Mouse (Mus musculus): ENCODE data around the gene Cyp3a59. TPM values are rescaled to one million over a fixed set of nuclear protein-coding genes. Genes with fewer than 3 reads are reported as not detected.
"Not testable (repeated sequence)": the region's sequence is repeated elsewhere in the genome, so short reads cannot be mapped to it uniquely, and the experiment has no call there.

The Cyp3a59 gene
- not detected in 2 replicates for polyA plus RNA-seq (2015; fragmentation: Nextera tagmentation; extraction: Ambion mirVana)

GRCm38 (mm10) chr5:146078945-146079344 lies at the start of gene Cyp3a59:
Gene Cyp3a59, plus strand, starts transcription at chr5:146079257.
- ATAC-seq (ENCODE audit: insufficient number of reproducible peaks, insufficient read depth, low FRiP score, low TSS enrichment, low read depth); H3K36me3 ChIP-seq; H3K27ac ChIP-seq; H3K27me3 ChIP-seq; H3K9ac ChIP-seq; H3K4me3 ChIP-seq; H3K9me3 ChIP-seq; H3K4me1 ChIP-seq; H3K4me2 ChIP-seq: not testable (repeated sequence)

- Histone ChIP-seq H3K36me3 (no peaks in the 10 kb centered on the region), H3K4me1 (no peaks in the 10 kb centered on the region), H3K27me3 (no peaks in the 10 kb centered on the region), H3K4me3 (no peak overlapping the region), H3K9me3 (peaks cover 25% of the 10 kb centered on the region), H3K27ac (no peak overlapping the region), H3K4me2 (no peak overlapping the region), H3K9ac (no peak overlapping the region)
- no peak for ATAC-seq (ENCODE audit: insufficient number of reproducible peaks, insufficient read depth, low FRiP score, low TSS enrichment, low read depth)
- WGBS = 48% methylated on average over 1 of the region's 1 CpGs
Measured at GRCm38 (mm10) chr5:146070099-146070498, 9.0 kb upstream of the Cyp3a59 start.

- no peak overlapping the region for H3K27ac ChIP-seq
- no peak overlapping the region for H3K9ac ChIP-seq
- H3K9me3 ChIP-seq = 0 out of 2 replicates have a peak, but pooled peaks cover 9% of the 10 kb centered on the region
- H3K4me3 ChIP-seq = no peak overlapping the region
- H3K4me1 ChIP-seq = no peaks in the 10 kb centered on the region
- no peaks in the 10 kb centered on the region for H3K36me3 ChIP-seq
- H3K27me3 ChIP-seq = no peaks in the 10 kb centered on the region
- no peak overlapping the region for H3K4me2 ChIP-seq
- 42% methylated on average over 2 of the region's 2 CpGs for WGBS
- ATAC-seq (ENCODE audit: insufficient number of reproducible peaks, insufficient read depth, low FRiP score, low TSS enrichment, low read depth) = no peak
Measured at GRCm38 (mm10) chr5:146147903-146148302, 68.8 kb downstream of the Cyp3a59 start.

GRCm38 (mm10) chr5:146150454-146150853 lies 71.4 kb downstream of the Cyp3a59 start:
- ATAC-seq (ENCODE audit: insufficient number of reproducible peaks, insufficient read depth, low FRiP score, low TSS enrichment, low read depth) = no peak
- Histone ChIP-seq H3K4me1 (no peaks in the 10 kb centered on the region), H3K9me3 (0 out of 2 replicates have a peak, but pooled peaks cover 4% of the 10 kb centered on the region), H3K4me2 (no peak overlapping the region), H3K27me3 (no peaks in the 10 kb centered on the region), H3K36me3 (no peaks in the 10 kb centered on the region), H3K27ac (no peak overlapping the region), H3K9ac (no peak overlapping the region), H3K4me3 (no peak overlapping the region)
- WGBS = 69% methylated on average over 3 of the region's 3 CpGs

- not testable (repeated sequence) for H3K27ac ChIP-seq; H3K4me2 ChIP-seq; H3K9me3 ChIP-seq; H3K27me3 ChIP-seq; H3K4me3 ChIP-seq; H3K36me3 ChIP-seq; H3K9ac ChIP-seq; H3K4me1 ChIP-seq; ATAC-seq (ENCODE audit: insufficient number of reproducible peaks, insufficient read depth, low FRiP score, low TSS enrichment, low read depth)
- WGBS = 83% methylated on average over 4 of the region's 4 CpGs
Measured at GRCm38 (mm10) chr5:146158326-146158725, 79.3 kb downstream of the Cyp3a59 start.

GRCm38 (mm10) chr5:146160439-146160838 lies 81.4 kb downstream of the Cyp3a59 start, which contains the start of gene Gm5565:
Gene Gm5565, minus strand, starts transcription at chr5:146160539.
- ATAC-seq (ENCODE audit: insufficient number of reproducible peaks, insufficient read depth, low FRiP score, low TSS enrichment, low read depth) = not testable (repeated sequence)
- WGBS = 90% methylated on average over 3 of the region's 3 CpGs

More at GRCm38 (mm10) chr5:146160439-146160838, 81.4 kb downstream of the Cyp3a59 start, which contains the start of gene Gm5565:
- not testable (repeated sequence) for H3K27ac ChIP-seq, H3K27me3 ChIP-seq, H3K4me2 ChIP-seq, H3K36me3 ChIP-seq, H3K9me3 ChIP-seq, H3K9ac ChIP-seq, H3K4me1 ChIP-seq, H3K4me3 ChIP-seq

Other genes with a start within 250 kb of the Cyp3a59 start
- gene Cyp3a11, start 199.3 kb upstream of the Cyp3a59 start, polyA plus RNA-seq (2015; fragmentation: Nextera tagmentation; extraction: Ambion mirVana) = 0.40 TPM in 1 of 2 replicates, not detected in the other
- not detected in 2 replicates for gene Cyp3a25, start 69.6 kb upstream of the Cyp3a59 start, polyA plus RNA-seq (2015; fragmentation: Nextera tagmentation; extraction: Ambion mirVana)
- not detected in 2 replicates for gene Gm5565, start 81.3 kb downstream of the Cyp3a59 start, polyA plus RNA-seq (2015; fragmentation: Nextera tagmentation; extraction: Ambion mirVana)
- not detected in 2 replicates for gene Gm6309, start 91.5 kb downstream of the Cyp3a59 start, polyA plus RNA-seq (2015; fragmentation: Nextera tagmentation; extraction: Ambion mirVana)
- gene 1700001J03Rik, start 106.0 kb downstream of the Cyp3a59 start, polyA plus RNA-seq (2015; fragmentation: Nextera tagmentation; extraction: Ambion mirVana) = not detected in 2 replicates
- gene Rnf6, start 142.3 kb downstream of the Cyp3a59 start, polyA plus RNA-seq (2015; fragmentation: Nextera tagmentation; extraction: Ambion mirVana) = 34.6 and 37.3 TPM in 2 replicates
- gene Cdk8, start 152.0 kb downstream of the Cyp3a59 start, polyA plus RNA-seq (2015; fragmentation: Nextera tagmentation; extraction: Ambion mirVana) = 19.7 and 20.6 TPM in 2 replicates